Mouse (Mus musculus): ENCODE data around the gene 4930438A08Rik.
A peak's percentile ranks its signal among the peaks of the same experiment; 100 is the strongest.

Gene 4930438A08Rik

DNA sequence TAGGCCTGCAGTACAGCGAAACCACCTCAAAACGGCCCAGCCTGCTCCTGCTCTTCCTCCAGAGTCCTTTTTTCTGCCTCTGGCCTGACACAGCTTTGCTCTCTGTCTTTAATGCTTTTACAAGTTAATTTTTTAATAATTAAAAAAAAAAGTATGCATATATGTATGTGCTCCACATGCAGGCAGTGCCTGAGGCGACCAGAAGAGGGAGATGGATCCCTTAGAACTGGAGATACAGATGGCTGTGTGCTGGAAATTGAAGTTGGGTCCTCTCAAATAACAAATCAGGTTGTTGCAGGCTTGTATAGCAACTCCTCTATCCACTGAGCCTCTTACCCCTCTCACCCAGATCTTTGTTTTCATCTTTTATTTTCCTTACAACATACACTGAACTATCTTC, 52.2 kb downstream of the 4930438A08Rik start:
- no peak for DNase-seq

DNA sequence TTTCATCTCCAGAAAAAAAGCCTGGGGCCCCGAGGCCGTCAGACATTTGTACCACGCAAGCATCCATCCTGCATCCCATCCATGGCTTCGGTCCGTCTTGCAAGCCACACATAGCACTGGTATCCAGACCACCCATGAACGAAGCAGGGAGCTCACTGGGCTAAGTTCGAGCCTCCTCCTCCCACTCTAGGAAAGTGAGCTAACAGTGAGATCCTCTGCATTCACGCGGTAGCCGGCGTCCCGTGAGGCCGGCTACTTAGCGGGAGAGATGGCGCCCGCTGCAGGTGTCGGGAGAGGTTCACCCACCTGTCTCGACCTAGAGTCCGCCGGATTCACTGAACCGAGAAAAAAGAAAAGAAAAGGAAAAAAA, 55.3 kb downstream of the 4930438A08Rik start:
- DNase-seq = no peak

DNA sequence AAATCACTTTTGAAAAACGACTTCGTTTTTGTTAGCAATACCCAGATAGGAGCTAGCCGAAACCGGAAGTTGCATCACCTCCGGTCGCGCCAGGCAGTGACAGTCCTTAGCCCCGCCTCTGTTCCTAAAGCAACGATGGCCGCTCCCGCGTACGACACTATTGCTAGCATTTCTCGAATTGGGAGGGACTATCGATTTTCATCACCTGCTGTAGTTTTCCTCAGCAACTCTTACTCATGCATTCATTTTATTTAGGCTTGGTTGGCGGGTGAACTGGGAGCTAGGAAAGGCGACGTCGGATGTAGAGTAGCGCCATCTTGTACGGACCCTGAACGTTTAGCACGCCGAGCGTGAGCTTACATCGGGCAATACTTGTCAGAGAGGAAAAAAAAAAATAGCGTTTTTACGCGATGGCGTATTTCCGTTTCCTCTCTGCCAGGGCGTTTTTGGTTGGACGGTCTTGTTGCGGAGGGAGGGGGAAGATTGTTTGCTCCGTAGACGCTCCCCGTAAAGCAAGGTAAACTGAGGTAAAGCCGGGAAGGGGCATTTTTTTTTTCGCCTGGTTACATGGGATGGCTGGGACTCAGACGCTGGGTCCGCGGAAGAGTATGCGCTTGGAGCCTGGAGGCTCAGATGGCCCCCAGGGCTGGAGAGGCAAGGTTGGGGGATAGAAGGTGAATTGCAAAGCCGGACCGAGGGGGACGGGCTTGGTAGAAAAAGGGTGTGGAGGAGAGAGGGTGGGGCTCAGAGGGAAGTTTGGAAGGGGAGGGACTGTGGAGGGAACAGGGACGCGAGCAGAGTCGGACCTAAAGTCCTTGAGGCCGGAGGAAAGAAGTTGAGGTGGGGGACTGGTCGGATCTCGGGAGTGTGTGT, 55.9 kb downstream of the 4930438A08Rik start, which contains the start of the genes Zfp672 and Sh3bp5l:
Gene Zfp672, minus strand, starts transcription at position 64 of the 873 bp plus-strand sequence.
Gene Sh3bp5l, plus strand, starts transcription at position 449 of the 873 bp plus-strand sequence.
- DNase-seq = peak; percentile 90

DNA sequence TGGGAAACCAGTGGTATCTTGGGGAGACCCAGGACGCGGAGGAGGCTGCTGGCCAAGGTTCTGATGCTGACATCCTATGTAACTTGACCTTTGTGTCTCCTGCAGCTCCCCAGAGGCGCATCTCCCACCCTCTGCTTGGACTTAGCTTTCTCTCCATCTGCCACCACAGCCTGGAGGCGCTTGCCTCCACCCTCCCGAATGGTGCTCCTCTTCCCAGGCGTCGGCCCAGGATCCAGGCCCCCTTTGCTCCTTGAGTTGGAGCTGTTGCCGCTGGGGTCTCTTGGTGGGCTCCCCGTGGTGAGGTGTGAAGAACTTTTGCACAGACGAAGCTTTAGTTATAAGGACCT, 56.5 kb downstream of the 4930438A08Rik start:
- DNase-seq = no peak

DNA sequence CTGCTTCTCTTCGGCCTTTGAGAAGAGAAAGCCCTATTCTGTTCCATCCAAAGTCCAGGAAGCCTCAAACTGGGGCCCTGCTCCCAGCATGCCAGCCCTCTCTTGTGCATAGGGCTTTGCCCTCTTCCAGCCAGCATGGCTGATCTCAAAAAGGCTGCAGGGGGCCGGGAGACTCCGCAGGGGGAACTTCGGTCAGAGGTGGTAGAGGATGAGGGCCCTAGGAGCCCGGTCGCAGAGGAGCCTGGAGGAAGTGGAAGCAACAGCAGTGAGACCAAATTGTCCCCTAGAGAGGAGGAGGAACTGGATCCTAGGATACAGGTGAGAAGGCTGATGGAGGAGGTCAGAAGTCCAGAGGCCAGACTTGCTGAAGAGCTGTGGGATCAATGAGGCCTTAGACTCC, 56.9 kb downstream of the 4930438A08Rik start:
- peak; percentile 19 for DNase-seq

DNA sequence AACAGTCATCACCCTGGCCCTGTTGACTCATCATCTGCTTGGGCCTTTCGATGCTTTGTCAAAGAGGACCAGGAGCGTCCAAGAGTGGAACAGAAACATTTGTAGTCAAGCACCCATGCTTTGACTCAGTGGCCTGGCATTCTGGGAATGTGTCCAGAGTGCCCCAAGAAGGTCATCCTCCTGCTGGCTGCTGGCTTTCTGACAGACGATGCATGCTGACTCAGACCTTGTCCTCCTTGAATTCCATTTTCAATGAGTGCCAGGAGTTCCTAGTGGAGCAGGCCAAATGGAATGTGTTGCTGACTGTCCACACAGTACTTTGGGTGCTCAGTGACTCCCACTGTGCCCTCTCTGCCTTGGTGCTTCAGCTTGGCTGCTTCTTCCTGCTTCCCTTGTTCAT, 60.1 kb downstream of the 4930438A08Rik start:
- no peak for DNase-seq

Data from thymus, postnatal 14 days (tissue).